ENCODE assay signal across 10 mouse cellular contexts in the genomic region with DNA sequence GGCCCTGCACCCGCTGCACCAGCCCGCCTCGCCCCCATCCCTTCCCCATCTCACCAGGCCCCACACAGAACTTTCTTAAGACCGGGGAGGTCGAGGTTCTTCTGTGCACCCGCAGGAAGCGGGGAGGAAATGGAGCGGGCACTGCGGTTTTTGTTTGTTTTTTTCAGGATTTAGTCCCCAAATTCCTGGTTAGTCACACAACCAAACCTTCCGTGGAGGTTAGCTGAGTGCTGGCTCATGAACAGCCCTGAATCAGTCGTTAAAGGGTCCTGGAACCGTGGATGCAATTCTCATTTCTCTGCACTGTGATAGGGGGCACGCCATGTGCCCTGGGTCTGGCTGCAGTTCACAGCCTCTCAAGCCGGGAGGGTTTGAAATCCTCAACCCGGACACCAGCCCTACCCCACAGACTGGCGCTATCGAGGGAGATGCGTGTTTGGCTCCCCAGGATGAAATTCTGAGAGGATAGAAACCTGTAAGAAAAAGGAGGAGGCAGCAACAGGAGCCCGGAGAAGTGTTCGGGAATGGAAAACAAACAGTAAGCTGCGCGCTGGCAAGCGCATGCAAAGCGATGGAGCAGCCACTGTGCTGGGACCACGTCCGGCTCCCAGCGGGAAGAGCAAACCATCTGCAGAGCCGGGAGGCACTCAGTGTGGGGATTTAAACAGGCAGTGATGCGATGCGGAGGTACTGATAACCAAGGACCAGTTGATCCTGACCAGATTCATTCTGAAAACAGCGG. TPM values are rescaled to one million over a fixed set of nuclear protein-coding genes. Genes with fewer than 3 reads are reported as not detected.
A peak's percentile ranks its signal among the peaks of the same experiment; 100 is the strongest.
DNase-seq lines count a peak whose midpoint lies in the region; ATAC-seq and TF ChIP-seq lines count a peak whose summit lies in the region.
"Had no signal": no experiment of that assay in that cellular context is flagged by ENCODE, and none has a peak within 500 bp of the region (broad histone marks: within the 10 kb centered on the region; RNA-seq: fewer than 3 reads in every experiment).

No protein-coding gene starts in this region.

- H3K4me2 ChIP-seq in hindbrain, embryonic 12.5 days (replicated peaks) = peak overlapping the region; percentile 59
- H3K4me2 ChIP-seq in midbrain, embryonic 11.5 days = peak overlapping the region; percentile 55

- no peaks in the 10 kb centered on the region for H3K9me3 ChIP-seq in ES-E14 (ENCODE audit: control insufficient read depth, insufficient read depth, low read depth, low read length)
- peaks cover 7% of the 10 kb centered on the region for H3K9me3 ChIP-seq in embryonic facial prominence, embryonic 10.5 days
- H3K9me3 ChIP-seq in hindbrain, embryonic 12.5 days (replicated peaks) = peaks cover 6% of the 10 kb centered on the region; the same call in 1 of the 2 replicates
- no peaks in the 10 kb centered on the region for H3K9me3 ChIP-seq in midbrain, embryonic 11.5 days (ENCODE audit: control insufficient read depth, low read length)

- peaks cover 2% of the 10 kb centered on the region for H3K4me1 ChIP-seq in heart, adult 2 months (ENCODE audit: control insufficient read depth, insufficient read depth, low read length)
- peaks cover 2 to 3% of the 10 kb centered on the region in 2 experiments; a peak in 1 of 4 replicates for H3K4me1 ChIP-seq in ES-E14 (ENCODE audit: control insufficient read depth in 2 of 2, insufficient read depth in 2 of 2, low read length in 2 of 2, poor library complexity in 1 of 2)
- H3K4me1 ChIP-seq in embryonic facial prominence, embryonic 10.5 days = peaks cover 25% of the 10 kb centered on the region
- H3K4me1 ChIP-seq in hindbrain, embryonic 12.5 days = peaks cover 16% of the 10 kb centered on the region
- H3K4me1 ChIP-seq in midbrain, embryonic 11.5 days (ENCODE audit: control insufficient read depth, insufficient read depth, low read length) = peaks cover 10% of the 10 kb centered on the region

- 0 out of 2 replicates have a peak overlapping the region, but pooled peaks have one; percentile 4 for H3K9ac ChIP-seq in heart, adult 2 months (ENCODE audit: low read depth, low read length)
- peak overlapping the region; percentile 67 for H3K9ac ChIP-seq in ES-E14 (ENCODE audit: insufficient read depth, low read depth, low read length, poor library complexity, severe bottlenecking)
- peak overlapping the region; percentile 37 for H3K9ac ChIP-seq in hindbrain, embryonic 12.5 days
- peak overlapping the region; percentile 59 for H3K9ac ChIP-seq in midbrain, embryonic 11.5 days (ENCODE audit: low read length)

- TF ChIP-seq CTCF in heart, adult 2 months (IDR thresholded peaks at IDR 0.05) = no peak

- H3K79me2 ChIP-seq in heart, adult 2 months (replicated peaks; ENCODE audit: control insufficient read depth, insufficient read depth, low read length) = no peaks in the 10 kb centered on the region

- H3K27ac ChIP-seq in heart, adult 2 months = no peak overlapping the region; the same call in 1 of the 2 replicates
- H3K27ac ChIP-seq in ES-E14 (ENCODE audit: insufficient read depth, low read depth, low read length, poor library complexity, severe bottlenecking) = no peak overlapping the region
- peak overlapping the region; percentile 84 for H3K27ac ChIP-seq in embryonic facial prominence, embryonic 10.5 days (replicated peaks)
- H3K27ac ChIP-seq in hindbrain, embryonic 12.5 days = no peak overlapping the region
- no peak overlapping the region for H3K27ac ChIP-seq in midbrain, embryonic 11.5 days (ENCODE audit: low read depth, low read length)

- no peak for TF ChIP-seq POLR2A in heart, adult 2 months (IDR thresholded peaks at IDR 0.05; ENCODE audit: insufficient read depth, low read depth, low read length)

- 15% methylated on average over 31 of the region's 31 CpGs for WGBS in heart, adult 2 months
- WGBS in embryonic facial prominence, embryonic 10.5 days = 5% methylated on average over 31 of the region's 31 CpGs
- 5% methylated on average over 31 of the region's 31 CpGs for WGBS in hindbrain, embryonic 12.5 days
- WGBS in midbrain, embryonic 11.5 days = 5% methylated on average over 31 of the region's 31 CpGs

- no peaks in the 10 kb centered on the region for H3K36me3 ChIP-seq in heart, adult 2 months (ENCODE audit: control insufficient read depth, insufficient read depth, low read length)
- H3K36me3 ChIP-seq in ES-E14 (ENCODE audit: control insufficient read depth, insufficient read depth, low read length, poor library complexity, severe bottlenecking) = peaks cover 7% of the 10 kb centered on the region; the same call in 1 of the 2 replicates
- peaks cover 27% of the 10 kb centered on the region for H3K36me3 ChIP-seq in embryonic facial prominence, embryonic 10.5 days (replicated peaks)
- peaks cover 26% of the 10 kb centered on the region for H3K36me3 ChIP-seq in hindbrain, embryonic 12.5 days
- H3K36me3 ChIP-seq in midbrain, embryonic 11.5 days (ENCODE audit: control insufficient read depth, insufficient read depth, low read length) = no peaks in the 10 kb centered on the region; the same call in 1 of the 2 replicates

- H3K27me3 ChIP-seq in heart, adult 2 months (ENCODE audit: control insufficient read depth, insufficient read depth, low read length) = no peaks in the 10 kb centered on the region
- 0 out of 2 replicates have a peak, but pooled peaks cover 8% of the 10 kb centered on the region for H3K27me3 ChIP-seq in embryonic facial prominence, embryonic 10.5 days (replicated peaks; ENCODE audit: low read depth, poor library complexity, severe bottlenecking)
- H3K27me3 ChIP-seq in hindbrain, embryonic 12.5 days = 0 out of 2 replicates have a peak, but pooled peaks cover 7% of the 10 kb centered on the region
- H3K27me3 ChIP-seq in midbrain, embryonic 11.5 days (ENCODE audit: control insufficient read depth, insufficient read depth, low read length) = no peaks in the 10 kb centered on the region
- H3K27me3 ChIP-seq: CH12.LX had no signal

- intact Hi-C loops in heart, adult 2 months (cut with DNase I) = no loop called here
- intact Hi-C loops in heart, postnatal 25 days (cut with DNase I) = no loop called here

- ATAC-seq in hindbrain, embryonic 12.5 days (ENCODE audit: low FRiP score) = 0 out of 2 replicates have a peak, but pooled peaks have one; percentile 32
- peak; percentile 67 for ATAC-seq in midbrain, embryonic 11.5 days (ENCODE audit: low FRiP score)
- no peak for ATAC-seq in erythroid progenitor cell, adult 5-6 weeks (replicated peaks; ENCODE audit: low FRiP score, poor library complexity, severe bottlenecking)

- in situ Hi-C loops in ES-E14 (cut with MboI; ENCODE audit: low sequenced_read_pairs in 2 of 2, unreplicated experiment in 2 of 2) = no loop called here

- H3K4me3 ChIP-seq in heart, adult 2 months = peak overlapping the region; percentile 24; the same call in 1 of the 2 replicates
- peak overlapping the region; percentile 20 to 47 for H3K4me3 ChIP-seq in ES-E14 (ENCODE audit: insufficient read depth in 1 of 2, low read depth in 1 of 2, low read length in 2 of 2, poor library complexity in 1 of 2, severe bottlenecking in 1 of 2)
- H3K4me3 ChIP-seq in embryonic facial prominence, embryonic 10.5 days = peak overlapping the region; percentile 50
- peak overlapping the region; percentile 27 for H3K4me3 ChIP-seq in hindbrain, embryonic 12.5 days
- peak overlapping the region; percentile 24 for H3K4me3 ChIP-seq in midbrain, embryonic 11.5 days (ENCODE audit: low read depth, low read length)

- DNase-seq in heart, adult 2 months = peak in 1 of 2 experiments; percentile 42
- DNase-seq in heart, postnatal 25 days (ENCODE audit: low spot score) = no peak
- no peak for DNase-seq in ES-E14 (ENCODE audit: low read depth, low spot score)
- peak; percentile 62 for DNase-seq in embryonic facial prominence, embryonic 10.5 days (ENCODE audit: low spot score)
- DNase-seq in midbrain, embryonic 11.5 days (ENCODE audit: low spot score, missing footprints) = peak; percentile 95
- DNase-seq in adrenal gland, postnatal 10 days = no peak

- 0 out of 2 replicates have a peak, but pooled peaks have one; percentile 31 for TF ChIP-seq EP300 in heart, adult 2 months (IDR thresholded peaks at IDR 0.05; ENCODE audit: insufficient read depth, low read depth, low read length)

RNA-seq across cellular contexts. Expression of a gene that starts 4.6 kb away (rescaled TPM):
- under 1 TPM in 1 of 2 experiments, not detected in 1; 0.13 TPM for total RNA-seq in heart, adult 2 months (2021)
- 0.33 TPM in 1 of 2 replicates, not detected in the other for polyA plus RNA-seq in heart, adult 2 months (2012; rRNA removed)
- total RNA-seq in heart, postnatal 25 days (2021) = not detected
- total RNA-seq in ES-E14 (2012; rRNA removed) = 0.31 and 0.58 TPM in 2 replicates
- polyA plus RNA-seq in embryonic facial prominence, embryonic 10.5 days (2016; fragmentation: Nextera tagmentation; extraction: Ambion mirVana) = 0.15 TPM in 1 of 2 replicates, not detected in the other
- 0.20 TPM in 1 of 2 replicates, not detected in the other for polyA plus RNA-seq in hindbrain, embryonic 12.5 days (2016; fragmentation: Nextera tagmentation; extraction: Ambion mirVana)
- polyA plus RNA-seq in midbrain, embryonic 11.5 days (2014; fragmentation: Nextera tagmentation; extraction: Ambion mirVana) = not detected in 2 replicates
- total RNA-seq in adrenal gland, postnatal 10 days (2021) = under 1 TPM in 1 of 2 experiments, not detected in 1; 0.21 TPM
- not detected in 2 replicates for total RNA-seq in erythroid progenitor cell, adult 5-6 weeks (2015; ENCODE audit: low replicate concordance)
- not detected in 2 replicates for total RNA-seq in erythroid progenitor cell, adult 5-6 weeks (2017; ENCODE audit: low replicate concordance)
- total RNA-seq: CH12.LX; heart, postnatal 36 days had no signal

RNA-seq across cellular contexts. Expression of a gene that starts 15.8 kb away (rescaled TPM):
- 10 to 100 TPM; 26.6 to 30.0 TPM for total RNA-seq in heart, adult 2 months (2021)
- polyA plus RNA-seq in heart, adult 2 months (2012; rRNA removed) = 22.9 and 31.9 TPM in 2 replicates
- total RNA-seq in heart, postnatal 25 days (2021) = 10 to 100 TPM; 27.0 to 28.0 TPM
- 14.0 and 19.5 TPM in 2 replicates for total RNA-seq in ES-E14 (2012; rRNA removed)
- polyA plus RNA-seq in embryonic facial prominence, embryonic 10.5 days (2016; fragmentation: Nextera tagmentation; extraction: Ambion mirVana) = 14.8 and 17.3 TPM in 2 replicates
- polyA plus RNA-seq in hindbrain, embryonic 12.5 days (2016; fragmentation: Nextera tagmentation; extraction: Ambion mirVana) = 30.0 and 33.0 TPM in 2 replicates
- polyA plus RNA-seq in midbrain, embryonic 11.5 days (2014; fragmentation: Nextera tagmentation; extraction: Ambion mirVana) = 21.6 and 24.0 TPM in 2 replicates
- 10 to 100 TPM; 36.4 to 48.6 TPM for total RNA-seq in adrenal gland, postnatal 10 days (2021)
- total RNA-seq in erythroid progenitor cell, adult 5-6 weeks (2015; ENCODE audit: low replicate concordance) = 4.2 and 14.1 TPM in 2 replicates
- total RNA-seq in erythroid progenitor cell, adult 5-6 weeks (2017; ENCODE audit: low replicate concordance) = 8.3 and 16.9 TPM in 2 replicates

RNA-seq across cellular contexts. Expression of a gene that starts 16.0 kb away (rescaled TPM):
- 1,000 to 10,000 TPM; 1,964 to 2,328 TPM for total RNA-seq in heart, adult 2 months (2021)
- 830 and 1,376 TPM in 2 replicates for polyA plus RNA-seq in heart, adult 2 months (2012; rRNA removed)
- total RNA-seq in heart, postnatal 25 days (2021) = 1,000 to 10,000 TPM; 2,312 to 2,343 TPM
- total RNA-seq in ES-E14 (2012; rRNA removed) = 275 and 342 TPM in 2 replicates
- 880 and 890 TPM in 2 replicates for polyA plus RNA-seq in embryonic facial prominence, embryonic 10.5 days (2016; fragmentation: Nextera tagmentation; extraction: Ambion mirVana)
- polyA plus RNA-seq in hindbrain, embryonic 12.5 days (2016; fragmentation: Nextera tagmentation; extraction: Ambion mirVana) = 810 and 835 TPM in 2 replicates
- 886 and 917 TPM in 2 replicates for polyA plus RNA-seq in midbrain, embryonic 11.5 days (2014; fragmentation: Nextera tagmentation; extraction: Ambion mirVana)
- total RNA-seq in adrenal gland, postnatal 10 days (2021) = 1,000 to 10,000 TPM in 1 of 2 experiments, 100 to 1,000 TPM in 1; 968 to 1,066 TPM
- 520 and 620 TPM in 2 replicates for total RNA-seq in erythroid progenitor cell, adult 5-6 weeks (2015; ENCODE audit: low replicate concordance)
- 410 and 415 TPM in 2 replicates for total RNA-seq in erythroid progenitor cell, adult 5-6 weeks (2017; ENCODE audit: low replicate concordance)

RNA-seq across cellular contexts. Expression of a gene that starts 26.5 kb away (rescaled TPM):
- not detected for total RNA-seq in heart, adult 2 months (2021)
- 0.06 and 0.18 TPM in 2 replicates for polyA plus RNA-seq in heart, adult 2 months (2012; rRNA removed)
- not detected for total RNA-seq in heart, postnatal 25 days (2021)
- 1.1 and 1.6 TPM in 2 replicates for total RNA-seq in ES-E14 (2012; rRNA removed)
- polyA plus RNA-seq in embryonic facial prominence, embryonic 10.5 days (2016; fragmentation: Nextera tagmentation; extraction: Ambion mirVana) = 0.28 and 0.34 TPM in 2 replicates
- not detected in 2 replicates for polyA plus RNA-seq in hindbrain, embryonic 12.5 days (2016; fragmentation: Nextera tagmentation; extraction: Ambion mirVana)
- polyA plus RNA-seq in midbrain, embryonic 11.5 days (2014; fragmentation: Nextera tagmentation; extraction: Ambion mirVana) = 0.14 TPM in 1 of 2 replicates, not detected in the other
- 1 to 10 TPM in 1 of 2 experiments, under 1 TPM in 1; 0.88 to 3.5 TPM for total RNA-seq in adrenal gland, postnatal 10 days (2021)
- not detected in 2 replicates for total RNA-seq in erythroid progenitor cell, adult 5-6 weeks (2015; ENCODE audit: low replicate concordance)
- 1.0 TPM in 1 of 2 replicates, not detected in the other for total RNA-seq in erythroid progenitor cell, adult 5-6 weeks (2017; ENCODE audit: low replicate concordance)
- total RNA-seq: heart, postnatal 36 days had no signal

RNA-seq across cellular contexts. Expression of a gene that starts 32.2 kb away (rescaled TPM):
- total RNA-seq in heart, adult 2 months (2021) = 100 to 1,000 TPM; 144 to 159 TPM
- 82.7 and 104 TPM in 2 replicates for polyA plus RNA-seq in heart, adult 2 months (2012; rRNA removed)
- total RNA-seq in heart, postnatal 25 days (2021) = 100 to 1,000 TPM; 143 to 145 TPM
- total RNA-seq in ES-E14 (2012; rRNA removed) = 79.5 and 89.3 TPM in 2 replicates
- 221 and 228 TPM in 2 replicates for polyA plus RNA-seq in embryonic facial prominence, embryonic 10.5 days (2016; fragmentation: Nextera tagmentation; extraction: Ambion mirVana)
- polyA plus RNA-seq in hindbrain, embryonic 12.5 days (2016; fragmentation: Nextera tagmentation; extraction: Ambion mirVana) = 180 and 190 TPM in 2 replicates
- polyA plus RNA-seq in midbrain, embryonic 11.5 days (2014; fragmentation: Nextera tagmentation; extraction: Ambion mirVana) = 268 and 278 TPM in 2 replicates
- 100 to 1,000 TPM; 147 to 163 TPM for total RNA-seq in adrenal gland, postnatal 10 days (2021)
- total RNA-seq in erythroid progenitor cell, adult 5-6 weeks (2015; ENCODE audit: low replicate concordance) = 12.6 and 24.1 TPM in 2 replicates
- total RNA-seq in erythroid progenitor cell, adult 5-6 weeks (2017; ENCODE audit: low replicate concordance) = 16.6 and 30.3 TPM in 2 replicates

Comparison
In these comparisons a context has a peak if more than half of its experiments do, and no peak if none do; other contexts are left out.
1. DNase-seq: peak in embryonic facial prominence, embryonic 10.5 days (single experiment) and midbrain, embryonic 11.5 days (single experiment); none in heart, postnatal 25 days (single experiment), ES-E14 (single experiment) and adrenal gland, postnatal 10 days (single experiment).
2. H3K9ac ChIP-seq: peak in every context shown above with its lines; median percentile 67 in ES-E14; 59 in midbrain, embryonic 11.5 days; 37 in hindbrain, embryonic 12.5 days; 4 in heart, adult 2 months.
3. Peak in every context shown above with its lines, with median percentiles within 50 percentile points of each other: H3K4me3 ChIP-seq.